Mouse (Mus musculus) brown adipose tissue, adult 24 weeks (tissue): Measurements from ENCODE around the gene Tmc5. TPM values are rescaled to one million over a fixed set of nuclear protein-coding genes. Genes with fewer than 3 reads are reported as not detected.

ENCODE experiments used
- H3K27ac ChIP-seq: fragments of 200-500 bp; replicated peaks from 2 replicates; pipeline ENCODE4 v1.5.1; 2012; ENCODE audit warnings: low read depth, mild to moderate bottlenecking, low read length
- H3K4me1 ChIP-seq: fragments of 200-500 bp; 2 replicates; pipeline ENCODE4 v1.6.1; 2012; ENCODE audit warnings: low read length, mixed read lengths; ENCODE audit not compliant: control insufficient read depth, insufficient read depth, insufficient read length
- H3K4me3 ChIP-seq: fragments of 200-500 bp; 2 replicates; pipeline ENCODE4 v1.5.1; 2012; ENCODE audit warnings: low read depth, mild to moderate bottlenecking, low read length, moderate library complexity; ENCODE audit not compliant: insufficient read depth
- polyA plus RNA-seq: library from polyadenylated mRNA; stranded (reverse); fragments of >200 nt; gene quantifications from 2 replicates; pipeline ENCODE4 v1.2.4, GENCODE M21; 2012; ENCODE audit not compliant: missing spikeins, insufficient read depth, insufficient read length

Tmc5 gene
- polyA plus RNA-seq, 1 experiment = 0.36 TPM

DNA sequence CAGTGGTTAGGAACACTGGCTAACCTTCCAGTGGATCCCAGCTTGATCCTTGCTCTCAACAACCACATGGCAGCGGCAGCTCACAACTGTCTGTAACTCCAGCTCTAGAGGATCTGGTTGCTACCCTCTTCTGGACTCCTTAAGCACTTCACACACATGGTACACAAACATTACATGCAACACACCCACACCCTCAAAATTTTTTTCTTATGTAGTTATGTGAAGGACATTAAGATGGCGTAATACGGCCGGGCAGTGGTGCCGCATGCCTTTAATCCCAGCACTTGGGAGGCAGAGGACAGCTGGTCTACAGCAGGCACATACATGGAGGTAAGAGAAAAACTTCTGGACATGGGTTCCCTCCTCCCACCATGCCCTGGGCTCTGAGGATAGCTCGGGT lies 99.0 kb downstream of the Tmc5 start:
- H3K27ac ChIP-seq = no peak overlapping the region
- H3K4me1 ChIP-seq = no peaks in the 10 kb centered on the region; the same call in 1 of the 2 replicates
- no peak overlapping the region for H3K4me3 ChIP-seq

DNA sequence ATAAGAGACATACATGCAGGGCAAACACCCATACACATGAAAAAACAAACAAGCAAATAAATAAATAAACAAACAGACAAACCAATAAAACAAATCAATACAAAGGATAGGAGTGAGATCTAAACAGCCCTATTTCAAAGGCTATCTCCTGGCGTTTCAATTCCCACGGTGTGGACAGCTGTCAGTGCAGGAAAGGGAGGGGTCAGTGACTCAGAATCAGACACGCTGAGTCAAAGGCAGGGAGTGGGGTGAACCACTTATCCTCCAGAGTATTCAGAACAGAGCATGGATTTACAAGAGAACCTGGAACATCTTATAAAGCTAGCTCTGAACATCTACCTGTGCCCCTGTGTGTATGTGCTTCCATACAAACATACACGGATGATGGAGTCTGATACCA lies 100.1 kb downstream of the Tmc5 start:
- Histone ChIP-seq H3K27ac (no peak overlapping the region), H3K4me3 (no peak overlapping the region), H3K4me1 (peaks cover 3% of the 10 kb centered on the region)

DNA sequence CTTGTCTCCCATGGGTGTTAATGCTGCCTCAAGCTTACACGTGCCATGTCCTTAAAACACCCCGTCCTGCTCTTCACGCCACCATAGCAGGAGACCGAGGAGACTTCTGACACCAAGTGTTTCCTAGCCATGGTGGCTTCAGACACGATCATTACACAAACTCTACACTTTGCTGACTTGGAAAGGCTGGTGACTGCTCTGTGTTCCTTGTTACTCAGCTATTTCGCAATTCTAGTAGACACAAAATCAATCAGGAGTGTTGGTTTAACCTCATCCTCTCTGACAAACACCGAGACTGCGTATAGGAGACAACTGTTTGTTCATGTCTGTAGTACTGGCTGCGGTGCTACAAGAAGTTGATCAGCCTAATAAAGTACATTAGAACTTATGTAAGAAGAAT lies 101.8 kb downstream of the Tmc5 start:
- Histone ChIP-seq H3K27ac (no peak overlapping the region), H3K4me3 (no peak overlapping the region), H3K4me1 (peaks cover 12% of the 10 kb centered on the region)

DNA sequence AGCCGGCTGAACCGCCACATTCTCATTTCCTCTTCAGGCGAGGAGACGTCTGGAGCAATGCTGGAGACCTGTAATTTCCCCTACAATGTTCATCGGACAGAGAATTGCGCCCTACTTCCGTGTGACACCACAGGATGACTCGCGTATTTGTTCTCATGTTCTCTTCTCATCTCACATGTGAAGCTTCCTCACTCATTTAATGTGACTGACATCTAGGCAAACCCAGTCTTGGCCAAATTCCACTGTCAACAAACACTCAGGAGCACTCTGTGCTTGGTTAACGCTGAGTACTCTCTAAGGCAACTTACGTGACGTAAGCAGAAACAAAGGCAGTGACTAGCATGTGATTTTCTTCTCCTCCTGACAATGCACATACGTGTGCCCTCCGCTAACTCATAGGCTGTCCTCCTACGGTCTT lies 106.1 kb downstream of the Tmc5 start:
- Histone ChIP-seq H3K4me1 (peaks cover 16% of the 10 kb centered on the region), H3K27ac (peak overlapping the region; percentile 54), H3K4me3 (no peak overlapping the region)

DNA sequence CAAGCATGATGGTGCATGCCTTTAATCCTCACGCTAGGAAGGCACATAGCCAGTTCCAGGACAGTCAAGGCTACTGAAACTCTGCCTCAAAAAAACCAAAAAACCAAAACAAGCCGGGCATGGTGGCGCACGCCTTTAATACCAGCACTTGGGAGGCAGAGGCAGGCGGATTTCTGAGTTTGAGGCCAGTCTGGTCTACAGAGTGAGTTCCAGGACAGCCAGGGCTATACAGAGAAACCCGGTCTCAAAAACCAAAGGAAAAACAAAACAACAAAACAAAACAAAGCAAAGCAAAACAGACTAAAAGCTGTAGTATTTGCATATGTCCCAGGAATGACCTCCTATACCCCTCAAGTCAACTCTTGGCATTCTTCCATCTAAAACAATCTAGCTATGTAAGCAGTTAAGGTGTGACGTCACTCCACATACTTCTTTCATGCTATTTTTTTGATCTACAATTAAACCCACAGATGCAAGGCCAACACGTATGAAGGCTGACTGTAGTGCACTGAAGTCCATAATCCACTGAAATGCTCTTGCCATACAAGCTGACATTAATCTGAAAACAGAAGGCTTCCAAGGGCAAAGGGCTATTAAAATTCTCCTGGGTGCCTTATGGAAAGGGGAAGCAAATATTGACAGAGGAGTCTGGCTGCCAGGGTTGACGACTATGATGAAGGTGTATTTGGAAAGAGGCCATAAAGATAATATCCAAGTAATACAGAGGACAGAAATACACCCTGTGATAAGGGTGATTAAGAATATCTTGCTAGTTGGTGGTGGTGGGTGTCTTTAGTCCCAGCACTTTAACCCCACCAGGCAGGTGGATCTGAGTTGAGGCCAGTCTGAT lies 107.1 kb downstream of the Tmc5 start:
- H3K4me3 ChIP-seq = peak overlapping the region; percentile 85
- peaks cover 16% of the 10 kb centered on the region for H3K4me1 ChIP-seq
- peak overlapping the region; percentile 55 for H3K27ac ChIP-seq

DNA sequence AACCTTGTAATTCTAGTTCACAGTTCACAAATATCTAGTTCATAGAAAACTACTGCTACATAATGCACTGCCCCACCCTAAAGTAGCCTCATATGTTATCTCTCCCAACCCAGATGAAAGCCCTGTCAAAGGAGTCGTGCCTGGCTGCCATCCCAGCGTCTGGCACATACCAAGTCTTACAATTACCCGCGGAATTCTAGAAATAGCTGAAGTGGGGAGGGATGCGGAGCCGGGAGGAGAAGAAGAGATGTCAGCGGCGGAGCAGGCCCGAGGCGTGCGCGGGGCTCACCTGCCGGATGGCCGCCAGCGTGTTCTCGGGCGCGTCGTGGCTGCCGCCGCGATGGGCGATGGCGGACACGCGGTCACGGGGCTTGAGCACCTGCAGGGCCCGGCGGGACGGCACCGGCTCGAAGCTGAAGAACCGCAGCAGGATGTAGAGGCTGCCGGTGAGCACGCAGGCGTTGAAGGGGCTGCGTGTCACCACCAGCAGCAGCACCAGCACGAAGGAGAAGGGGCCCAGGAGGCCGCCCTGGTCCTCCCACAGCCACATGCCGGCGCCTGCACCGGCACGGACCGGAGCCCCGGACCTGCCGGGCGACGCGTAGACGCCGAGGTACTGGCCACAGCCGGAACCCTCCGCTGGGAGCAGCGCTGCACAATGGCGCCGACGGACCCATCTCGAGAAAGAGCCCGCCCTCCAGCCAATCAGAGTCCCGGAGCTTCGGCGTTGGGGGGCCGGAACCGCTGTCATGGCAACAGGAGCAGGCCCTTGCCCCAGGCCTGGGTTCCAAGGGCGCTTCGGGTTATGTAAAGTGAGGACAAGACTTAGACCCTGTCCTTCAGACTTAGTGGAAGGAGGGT lies 108.2 kb downstream of the Tmc5 start, which contains the start of gene Gde1:
Gene Gde1, minus strand, starts transcription at position 678 of the 861 bp plus-strand sequence.
- Histone ChIP-seq H3K4me3 (peak within 1 kb of the TSS; percentile 85), H3K27ac (peak within 1 kb of the TSS; percentile 93)

DNA sequence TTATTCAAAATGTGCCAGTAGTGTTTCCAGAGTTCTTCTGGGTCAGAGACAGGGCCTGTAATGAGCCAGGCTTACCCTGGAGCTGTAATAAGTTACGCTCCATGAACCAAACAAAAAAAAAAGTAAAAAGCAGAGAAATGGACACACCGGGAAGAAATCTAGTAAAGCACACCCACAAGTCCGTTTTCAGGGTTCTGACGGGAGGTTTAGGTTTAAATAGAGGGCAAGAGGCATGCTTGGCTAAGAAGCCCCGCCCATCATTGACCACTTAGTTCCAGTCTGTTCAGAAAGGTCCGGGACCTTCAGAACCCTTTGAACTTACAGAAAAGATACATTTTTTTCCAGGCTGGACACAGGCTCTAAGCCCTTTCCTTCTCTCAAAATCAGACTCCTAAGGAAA lies 109.0 kb downstream of the Tmc5 start:
- Histone ChIP-seq H3K4me3 (peak overlapping the region; percentile 85), H3K4me1 (peaks cover 16% of the 10 kb centered on the region), H3K27ac (peak overlapping the region; percentile 93)

More for the DNA sequence above, 108.2 kb downstream of the Tmc5 start, which contains the start of gene Gde1:
- peaks cover 16% of the 10 kb centered on the region for H3K4me1 ChIP-seq

DNA sequence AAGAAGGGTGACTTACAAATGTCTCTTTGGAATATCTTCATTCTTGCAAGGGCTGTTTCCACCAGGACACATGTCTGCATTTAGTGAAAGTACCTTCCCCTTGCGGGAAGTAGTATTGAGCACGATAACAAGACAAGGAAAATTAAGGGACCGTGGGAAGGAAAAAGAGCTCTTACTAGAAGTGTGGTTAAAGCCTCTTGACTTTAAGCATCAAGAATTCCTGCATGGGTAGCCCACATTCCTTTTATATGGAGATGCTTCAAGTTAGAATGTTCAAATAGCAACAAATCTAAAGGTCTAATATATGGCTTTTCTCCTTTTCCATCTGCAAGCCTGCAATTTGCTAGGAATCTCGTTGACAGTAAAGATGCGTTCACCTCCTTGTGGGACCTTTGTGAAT lies 109.4 kb downstream of the Tmc5 start:
- H3K4me3 ChIP-seq = no peak overlapping the region
- H3K4me1 ChIP-seq = peaks cover 16% of the 10 kb centered on the region
- H3K27ac ChIP-seq = peak overlapping the region; percentile 93; the same call in 1 of the 2 replicates

DNA sequence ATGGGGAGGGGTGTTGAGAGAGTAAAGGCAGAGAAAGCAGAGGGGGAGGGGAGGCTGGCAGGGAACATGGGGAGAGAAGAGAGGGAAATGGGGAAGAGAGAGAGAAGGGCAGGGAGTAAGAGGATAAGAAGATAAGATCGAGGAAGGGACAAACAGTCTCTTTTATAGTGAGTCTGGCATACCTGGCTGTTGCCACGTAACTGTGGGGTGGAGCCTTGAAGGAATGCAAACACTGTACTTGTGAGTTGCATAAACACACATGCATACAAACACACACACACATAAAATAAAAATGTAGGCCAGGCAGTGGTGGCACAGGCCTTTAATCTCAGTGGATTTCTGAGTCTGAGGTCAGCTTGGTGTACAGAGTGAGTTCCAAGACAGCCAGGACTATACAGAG lies 110.1 kb downstream of the Tmc5 start:
- Histone ChIP-seq H3K27ac (no peak overlapping the region), H3K4me3 (no peak overlapping the region), H3K4me1 (peaks cover 14% of the 10 kb centered on the region)

DNA sequence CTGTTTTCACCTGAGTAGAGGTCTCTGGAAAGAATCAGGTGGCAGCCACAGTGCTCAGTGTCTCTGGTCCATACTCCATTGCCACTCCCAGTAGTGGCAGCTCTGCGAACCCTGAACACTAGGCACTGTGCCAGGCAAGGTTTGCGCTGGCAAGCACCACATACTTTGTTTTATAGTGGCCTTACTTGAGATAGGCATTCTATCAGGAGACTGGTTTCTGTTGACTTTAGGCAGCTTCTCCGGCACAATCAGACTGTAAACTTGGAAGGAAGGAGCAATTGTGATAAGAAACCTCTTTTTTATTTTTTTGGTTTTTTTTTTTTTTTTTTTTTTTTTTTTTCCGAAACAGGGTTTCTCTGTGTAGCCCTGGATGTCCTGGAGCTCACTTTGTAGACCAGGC lies 110.9 kb downstream of the Tmc5 start:
- Histone ChIP-seq H3K4me1 (peaks cover 13% of the 10 kb centered on the region), H3K4me3 (no peak overlapping the region), H3K27ac (no peak overlapping the region)

DNA sequence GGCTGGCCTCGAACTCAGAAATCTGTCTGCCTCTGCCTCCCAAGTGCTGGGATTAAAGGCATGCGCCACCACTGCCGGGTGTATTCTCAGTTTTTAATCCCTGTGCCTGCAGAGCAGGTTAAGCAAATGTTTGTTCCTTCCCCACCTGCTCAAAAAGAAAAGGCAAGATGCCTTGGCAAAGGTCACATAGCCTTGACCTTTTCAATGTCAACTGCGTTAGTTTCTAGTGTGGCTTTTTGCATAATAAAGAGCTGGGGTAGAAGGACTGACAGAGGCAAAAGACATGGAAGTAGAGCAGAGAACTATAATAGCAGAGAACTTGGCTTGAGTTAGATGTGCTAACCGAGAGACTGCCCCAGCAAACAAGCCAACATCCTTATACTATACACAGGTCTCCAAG lies 113.7 kb downstream of the Tmc5 start:
- Histone ChIP-seq H3K27ac (no peak overlapping the region), H3K4me1 (peaks cover 6% of the 10 kb centered on the region; the same call in 1 of the 2 replicates)

DNA sequence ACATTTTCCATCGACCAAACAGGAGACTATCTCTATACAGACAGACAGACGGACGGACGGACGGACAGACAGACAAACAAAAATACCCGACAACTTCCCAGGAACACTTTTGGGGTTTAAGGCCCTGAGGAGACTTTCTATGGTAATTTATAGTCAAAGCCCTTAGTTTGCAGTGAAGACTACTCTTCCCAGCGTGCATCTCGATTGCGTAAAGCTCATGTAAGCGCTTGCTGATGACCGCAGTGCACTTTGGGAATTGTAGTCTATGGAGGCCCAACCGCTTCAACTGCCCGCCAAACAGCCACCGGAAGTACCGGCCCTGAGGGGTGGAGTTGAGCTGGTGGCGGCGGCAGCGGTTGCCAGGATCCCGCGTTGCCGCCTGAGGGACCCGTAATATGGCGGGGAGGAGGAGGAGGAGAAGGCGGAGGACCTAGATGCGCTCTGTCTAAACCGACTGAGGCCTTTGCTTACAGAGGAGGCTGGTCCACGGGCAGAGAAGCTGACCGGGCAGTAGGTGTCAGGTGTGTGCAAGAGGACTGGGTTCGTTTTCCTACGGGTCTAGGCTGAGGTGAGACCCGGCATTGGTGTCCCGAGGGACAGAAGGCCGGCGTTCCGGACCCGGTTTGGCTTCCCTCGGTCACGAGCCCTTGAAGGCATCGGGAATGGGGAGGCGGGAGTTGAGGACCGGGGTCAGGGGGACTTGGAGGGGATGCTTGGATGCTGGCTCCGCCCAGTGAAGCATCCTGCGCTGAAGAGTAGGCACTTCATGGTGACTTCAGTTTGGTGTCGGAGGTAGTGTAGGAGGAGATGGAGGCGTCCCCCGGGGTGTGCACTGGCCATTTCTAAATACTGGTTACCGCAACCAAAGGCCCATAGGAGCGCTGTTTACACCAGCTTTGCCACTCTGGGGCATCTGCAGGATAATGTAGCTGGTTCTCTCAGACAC lies 115.4 kb downstream of the Tmc5 start, which contains the start of gene Ccp110:
Gene Ccp110, plus strand, starts transcription at position 325 of the 946 bp plus-strand sequence.
- H3K27ac ChIP-seq = no peak within 1 kb of the TSS
- peak within 1 kb of the TSS; percentile 73 for H3K4me3 ChIP-seq
- peaks cover 3% of the 10 kb centered on the region; the same call in 1 of the 2 replicates for H3K4me1 ChIP-seq

More for the DNA sequence above, 113.7 kb downstream of the Tmc5 start:
- no peak overlapping the region for H3K4me3 ChIP-seq

DNA sequence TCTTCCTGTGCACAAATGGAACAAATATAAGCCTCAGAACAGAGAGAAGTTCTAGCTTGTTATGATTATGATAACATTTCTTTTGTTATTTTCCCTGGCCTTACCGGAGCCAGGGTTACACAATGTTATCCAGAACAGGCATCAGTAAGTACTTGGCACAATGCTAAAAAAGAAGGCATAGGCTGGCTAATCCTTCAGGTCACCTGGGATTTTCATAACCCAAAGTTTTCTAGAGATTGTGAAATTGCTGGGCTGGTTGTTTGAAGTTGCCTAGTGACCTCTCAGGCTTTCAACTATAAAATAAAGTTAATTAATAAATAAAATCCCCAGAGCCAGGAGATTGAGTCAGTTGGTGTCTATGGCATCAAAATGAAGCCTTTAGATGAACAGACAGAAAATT lies 117.8 kb downstream of the Tmc5 start:
- peaks cover 3% of the 10 kb centered on the region; the same call in 1 of the 2 replicates for H3K4me1 ChIP-seq

DNA sequence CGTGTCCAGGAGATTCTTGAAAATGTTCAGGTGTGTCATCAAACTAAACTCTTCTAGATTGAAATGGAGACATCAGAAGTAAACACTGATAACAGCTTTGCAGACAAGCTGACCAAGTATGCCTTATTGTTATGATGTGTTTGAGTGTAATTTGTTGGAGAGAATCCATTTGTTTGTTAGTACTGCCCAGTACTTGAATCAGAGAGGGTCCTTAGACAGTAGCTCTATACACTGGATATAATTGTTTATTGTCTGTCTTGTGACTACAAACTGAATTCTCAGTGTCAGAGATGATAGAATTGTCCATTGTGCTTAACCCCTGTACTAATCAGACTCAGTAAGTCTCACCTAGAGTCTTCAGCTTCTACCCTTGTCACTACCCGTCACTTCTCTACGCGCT lies 121.0 kb downstream of the Tmc5 start:
- no peak overlapping the region for H3K27ac ChIP-seq
- no peak overlapping the region for H3K4me3 ChIP-seq

More for the DNA sequence above, 117.8 kb downstream of the Tmc5 start:
- H3K27ac ChIP-seq = no peak overlapping the region
- H3K4me3 ChIP-seq = no peak overlapping the region

More for the DNA sequence above, 121.0 kb downstream of the Tmc5 start:
- peaks cover 3% of the 10 kb centered on the region; the same call in 1 of the 2 replicates for H3K4me1 ChIP-seq
